Comparison of ENCODE assay signal across 19 mouse cellular contexts in the genomic region with DNA sequence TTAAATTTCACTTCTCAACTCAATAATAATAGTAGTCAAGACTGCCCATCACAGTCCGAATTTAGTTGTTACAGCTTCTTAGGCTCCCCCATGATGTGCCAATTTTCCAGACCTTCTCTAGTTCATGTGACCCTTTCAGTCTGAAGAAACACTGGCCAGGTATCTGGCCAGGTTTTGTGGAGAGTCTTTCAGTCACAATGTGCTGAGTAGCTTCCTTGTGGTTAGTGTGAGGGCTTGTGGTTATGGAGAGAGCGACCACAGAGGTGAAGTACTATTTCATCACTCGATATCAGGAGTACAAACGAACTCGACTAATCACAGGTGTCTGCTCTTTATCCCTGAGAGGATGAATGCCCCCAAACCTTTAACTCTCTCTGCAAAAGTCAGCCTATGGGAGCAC.
"Had no signal": no experiment of that assay in that cellular context is flagged by ENCODE, and none has a peak within 500 bp of the region (broad histone marks: within the 10 kb centered on the region; RNA-seq: fewer than 3 reads in every experiment).

No protein-coding gene starts in this region.

- H3K4me2 ChIP-seq: liver, embryonic 13.5 days; liver, embryonic 15.5 days; lung, embryonic 14.5 days; midbrain, embryonic 11.5 days; midbrain, embryonic 13.5 days; midbrain, embryonic 15.5 days; neural tube, embryonic 13.5 days; neural tube, embryonic 15.5 days had no signal

- H3K9me3 ChIP-seq: liver, embryonic 13.5 days; liver, embryonic 15.5 days; megakaryocyte, embryonic 14.5 days; midbrain, embryonic 13.5 days; midbrain, embryonic 15.5 days; neural tube, embryonic 13.5 days; neural tube, embryonic 15.5 days had no signal

- ATAC-seq: liver, postnatal 0 days; midbrain, embryonic 13.5 days; midbrain, embryonic 15.5 days had no signal

- DNase-seq: liver, embryonic 13.5 days; liver, postnatal 0 days; lung, embryonic 14.5 days; retina, postnatal 1 day; right cerebral cortex, adult 18-20 months; right cerebral cortex, postnatal 25 days; right cerebral cortex, postnatal 4 days; spleen, adult 18-20 months; thymus, adult 18-20 months; thymus, postnatal 14 days; thymus, postnatal 36 days had no signal

- H3K27ac ChIP-seq: liver, embryonic 13.5 days; liver, embryonic 15.5 days; macrophage; midbrain, embryonic 13.5 days; midbrain, embryonic 15.5 days; neural tube, embryonic 13.5 days; neural tube, embryonic 15.5 days had no signal

- H3K9ac ChIP-seq: liver, embryonic 13.5 days; liver, embryonic 15.5 days; liver, postnatal 0 days; lung, embryonic 14.5 days; midbrain, embryonic 13.5 days; midbrain, embryonic 15.5 days; neural tube, embryonic 13.5 days; neural tube, embryonic 15.5 days had no signal

- H3K27me3 ChIP-seq: liver, embryonic 13.5 days; liver, embryonic 15.5 days; megakaryocyte, embryonic 14.5 days; midbrain, embryonic 13.5 days; midbrain, embryonic 15.5 days; neural tube, embryonic 13.5 days; neural tube, embryonic 15.5 days had no signal

- H3K4me3 ChIP-seq: liver, embryonic 13.5 days; liver, embryonic 15.5 days; megakaryocyte, embryonic 14.5 days; midbrain, embryonic 13.5 days; midbrain, embryonic 15.5 days; neural tube, embryonic 13.5 days; neural tube, embryonic 15.5 days had no signal

- H3K36me3 ChIP-seq: liver, embryonic 13.5 days; liver, embryonic 15.5 days; midbrain, embryonic 13.5 days; midbrain, embryonic 15.5 days; neural tube, embryonic 13.5 days; neural tube, embryonic 15.5 days had no signal

- H3K4me1 ChIP-seq: liver, embryonic 13.5 days; liver, embryonic 15.5 days had no signal
